Mouse (Mus musculus) gastrocnemius, postnatal 4 days (tissue): ENCODE data around the gene Crlf3. TPM values are rescaled to one million over a fixed set of nuclear protein-coding genes. Genes with fewer than 3 reads are reported as not detected.

ENCODE experiments used
- DNase-seq, 2 experiments: peaks; one replicate each; pipeline ENCODE4 v3.0.0; 2021 to 2022; ENCODE audit warnings: low spot score in 2 of 2, mixed read lengths in 2 of 2
- long read RNA-seq, 2 experiments: library from polyadenylated mRNA; stranded (forward); transcript quantifications; one replicate each; pipeline ENCODE4 v2.0.0; 2021
- total RNA-seq, 2 experiments: library from RNA; stranded (reverse); gene quantifications; 2 replicates each; pipeline ENCODE4 v1.2.3; 2021

The Crlf3 gene
- 10 to 100 TPM; 22.4 to 26.0 TPM for total RNA-seq
- long read RNA-seq, experiment 1, transcript Crlf3-201 (8 exons, 2,396 nt) = major isoform, 15 of 21 reads
- long read RNA-seq, experiment 1, partial matches to known transcripts = 0 of 21 reads
- long read RNA-seq, experiment 1, other reads (novel, unspliced or antisense) = 3 of 21 reads
- long read RNA-seq, experiment 2, transcript Crlf3-201 (8 exons, 2,396 nt) = major isoform, 22 of 33 reads
- long read RNA-seq, experiment 2, partial matches to known transcripts = 2 of 33 reads
- long read RNA-seq, experiment 2, other reads (novel, unspliced or antisense) = 8 of 33 reads

DNA sequence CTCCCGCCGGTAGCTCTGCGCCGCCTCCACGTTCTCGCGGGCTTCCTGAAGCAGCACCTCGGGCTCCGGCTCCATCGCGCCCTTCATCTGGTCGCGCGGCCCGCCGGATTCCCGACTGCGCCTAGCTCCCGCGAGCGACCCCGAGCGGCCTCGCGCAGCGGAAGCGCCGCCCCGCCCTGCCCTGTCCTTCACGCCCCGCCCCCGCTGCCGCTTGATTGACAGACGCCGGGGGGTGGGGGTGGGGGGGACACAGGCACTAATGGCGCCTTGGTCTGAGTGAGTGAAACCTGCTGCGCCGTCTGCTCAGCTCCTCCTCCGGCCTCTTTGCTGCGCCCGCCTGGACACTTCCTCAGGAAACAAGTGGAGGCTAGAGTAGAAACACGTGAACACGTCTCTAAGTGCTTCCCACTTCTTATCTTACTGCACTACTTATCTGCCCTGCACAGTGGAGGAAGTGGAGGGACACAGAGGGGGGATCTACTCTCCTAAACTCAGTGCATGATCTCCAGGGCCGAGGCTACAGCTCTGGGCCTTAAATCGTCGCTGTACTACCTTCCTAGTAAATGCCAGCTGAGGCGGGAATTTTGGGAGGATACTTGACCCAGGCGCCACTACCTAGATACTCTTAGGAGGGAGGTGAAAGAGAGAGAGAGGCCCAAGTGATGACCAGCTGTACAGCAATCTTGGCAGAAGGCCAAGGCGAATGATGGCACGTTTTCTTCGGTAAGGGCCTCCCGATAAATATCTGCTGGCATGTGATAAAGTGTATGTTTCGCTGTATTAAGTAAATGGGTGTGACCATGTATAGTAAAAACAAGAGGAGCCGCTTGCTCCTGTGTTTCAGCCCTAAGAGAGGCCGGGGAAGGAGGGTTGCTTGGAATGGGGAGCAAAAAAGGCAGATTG lies at the start of gene Crlf3:
Crlf3 (minus strand) TSS at position 166 of the 903 bp plus-strand sequence.
- DNase-seq = peak; percentile 93 to 95

- DNase-seq = no peak
Observed at GRCm38 (mm10) chr11:80116411-80116810, 35.6 kb upstream of the Crlf3 start.

GRCm38 (mm10) chr11:80104407-80104806 lies 23.6 kb upstream of the Crlf3 start:
- no peak for DNase-seq

- no peak for DNase-seq
Observed at GRCm38 (mm10) chr11:80101298-80101697, 20.5 kb upstream of the Crlf3 start.

GRCm38 (mm10) chr11:80098444-80099056 lies 17.8 kb upstream of the Crlf3 start:
- no peak for DNase-seq

DNA sequence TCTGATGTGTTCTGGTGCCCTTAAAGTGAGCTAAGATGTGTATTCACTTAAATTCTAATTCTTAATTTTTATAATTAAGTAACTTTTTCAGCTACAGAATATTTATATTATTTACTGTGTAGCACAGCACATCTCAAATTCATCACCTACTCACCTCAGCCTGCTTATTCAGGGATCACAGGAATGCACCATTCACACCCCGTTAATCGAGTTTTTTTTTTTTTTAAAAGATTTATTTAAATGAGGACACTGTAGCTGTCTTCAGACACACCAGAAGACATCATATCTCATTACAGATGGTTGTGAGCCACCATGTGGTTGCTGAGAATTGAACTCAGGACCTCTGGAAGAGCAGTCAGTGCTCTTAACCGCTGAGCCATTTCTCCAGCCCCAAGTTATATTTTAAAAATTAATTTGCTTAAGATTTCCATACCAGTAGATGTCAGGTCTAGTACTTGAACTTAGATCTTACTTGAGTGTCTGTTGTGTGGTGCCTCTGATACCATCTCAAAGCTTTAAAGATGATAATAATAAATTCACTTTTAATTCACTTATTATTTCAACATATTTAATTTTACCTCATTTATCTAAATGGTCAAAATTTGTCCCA lies 9.9 kb upstream of the Crlf3 start:
- DNase-seq = no peak

GRCm38 (mm10) chr11:80089817-80090214 lies 9.0 kb upstream of the Crlf3 start:
- DNase-seq = no peak

DNA sequence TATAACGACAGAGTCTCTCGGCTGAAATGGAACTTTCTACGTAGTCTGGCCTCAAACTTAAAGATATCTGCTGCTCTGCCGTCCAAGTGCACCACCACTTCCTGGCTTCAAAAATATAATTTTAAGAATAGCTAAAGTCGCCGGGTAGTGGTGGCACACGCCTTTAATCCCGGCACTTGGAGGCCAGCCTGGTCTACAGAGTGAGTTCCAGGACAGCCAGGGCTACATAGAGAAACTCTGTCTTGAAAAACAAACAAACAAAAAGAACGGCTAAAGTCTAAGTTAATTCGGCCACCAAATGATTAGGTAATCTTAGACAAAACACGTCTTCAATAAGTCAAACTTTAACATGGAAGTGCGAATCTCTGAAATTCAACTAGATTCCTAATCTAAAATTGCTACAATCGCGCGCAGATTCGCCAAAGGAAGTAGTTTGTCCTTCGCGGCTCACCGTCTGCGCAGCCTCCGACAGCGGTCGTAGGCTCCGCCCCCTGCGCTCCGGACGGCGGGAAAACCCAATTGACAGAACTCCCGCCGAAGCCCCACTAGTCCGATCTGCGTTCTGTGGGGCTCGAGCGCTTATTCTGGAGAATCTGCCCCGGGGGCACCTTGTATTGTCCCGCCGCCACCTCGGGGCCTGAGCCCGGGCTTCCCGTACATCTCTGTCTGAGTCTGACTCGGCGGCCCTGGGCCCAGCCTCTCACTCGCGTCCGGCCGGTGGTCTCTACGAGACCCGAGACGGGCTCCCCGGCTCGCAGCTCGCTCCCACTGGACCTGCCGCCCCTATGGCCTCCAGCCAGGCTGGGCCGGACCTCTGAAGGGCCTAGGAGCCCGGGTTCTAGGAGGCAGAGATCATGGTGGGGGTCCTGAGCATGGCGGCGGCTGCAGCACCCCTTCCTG lies 8.4 kb upstream of the Crlf3 start, which contains the start of gene Atad5:
Atad5 (plus strand) TSS at position 484 of the 900 bp plus-strand sequence.
- peak; percentile 89 to 95 for DNase-seq

DNA sequence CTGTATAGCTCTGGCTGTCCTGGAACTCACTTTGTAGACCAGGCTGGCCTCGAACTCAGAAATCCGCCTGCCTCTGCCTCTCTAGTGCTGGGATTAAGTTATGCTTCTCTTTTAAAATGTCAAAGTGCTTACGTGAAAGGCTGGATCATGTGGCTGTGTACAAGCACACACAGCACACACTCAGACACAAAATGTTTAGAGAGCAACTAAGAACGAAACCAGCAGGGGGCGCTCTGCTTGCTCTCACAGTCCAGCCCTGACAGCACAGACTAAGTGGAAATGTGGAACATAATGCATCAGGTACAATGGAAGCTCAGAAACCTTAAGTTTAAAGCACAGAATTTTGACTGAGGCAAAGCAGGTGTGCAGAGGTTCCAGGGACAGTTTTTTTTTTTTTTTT lies 6.1 kb upstream of the Crlf3 start:
- peak; percentile 45 to 80 for DNase-seq

GRCm38 (mm10) chr11:80085356-80086055 lies 4.7 kb upstream of the Crlf3 start:
- no peak for DNase-seq

GRCm38 (mm10) chr11:80081786-80082319 lies 1.1 kb upstream of the Crlf3 start:
- DNase-seq = no peak

- DNase-seq = peak; percentile 20 to 40
Observed at GRCm38 (mm10) chr11:80080381-80080825, 388 bp downstream of the Crlf3 start.

DNA sequence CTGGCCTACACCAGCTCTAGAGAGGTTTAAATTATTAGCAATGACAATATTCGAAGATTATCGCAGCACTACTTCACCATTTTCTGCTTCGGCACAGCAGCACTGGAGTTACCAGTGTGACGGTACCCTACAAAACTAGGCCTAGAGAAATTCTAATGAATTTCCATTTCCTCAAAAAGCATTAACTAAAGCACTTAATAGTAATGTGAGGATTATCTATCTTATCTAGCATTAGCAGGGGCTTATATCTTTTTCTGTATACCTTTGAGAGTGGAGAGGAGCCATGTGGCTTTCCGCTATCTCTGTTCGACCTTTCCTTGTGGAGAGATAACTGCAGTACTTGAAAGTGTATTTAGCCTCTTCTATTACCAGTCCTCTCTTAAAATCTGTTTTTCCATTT lies 1.0 kb downstream of the Crlf3 start:
- DNase-seq = no peak

- DNase-seq = no peak
Observed at GRCm38 (mm10) chr11:80078831-80079230, 2.0 kb downstream of the Crlf3 start.

GRCm38 (mm10) chr11:80077784-80078545 lies 2.8 kb downstream of the Crlf3 start:
- DNase-seq = no peak

DNA sequence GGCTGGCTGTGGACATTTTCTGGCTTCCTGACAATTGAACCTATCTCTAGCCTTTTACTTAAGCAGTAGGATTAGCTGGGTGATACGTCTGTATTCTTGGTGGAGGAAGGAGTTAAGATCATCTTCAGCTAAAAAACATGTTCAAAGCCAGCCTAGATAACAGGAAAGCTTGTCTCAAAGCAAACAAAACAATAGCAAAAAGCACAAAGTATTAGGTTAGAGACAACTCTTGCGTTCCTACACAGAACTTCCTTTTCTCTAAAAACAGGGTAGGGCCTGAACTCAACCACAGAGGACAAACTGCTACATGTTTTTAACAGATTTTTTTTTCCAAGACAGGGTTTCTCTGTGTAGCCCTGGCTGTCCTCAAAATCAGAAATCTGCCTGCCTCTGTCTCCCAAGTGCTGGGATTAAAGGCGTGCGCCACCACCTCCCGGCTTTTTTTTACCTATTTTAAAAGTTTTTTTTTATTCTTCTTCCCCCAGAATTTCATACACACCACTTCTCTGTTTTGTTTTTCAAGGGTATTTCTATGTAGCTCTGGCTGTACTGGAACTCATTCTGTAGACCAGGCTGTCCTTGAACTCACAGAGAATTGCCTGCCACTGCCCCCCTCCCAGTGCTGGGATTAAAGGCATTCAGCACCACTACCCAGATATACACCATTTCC lies 5.0 kb downstream of the Crlf3 start:
- DNase-seq = no peak

DNA sequence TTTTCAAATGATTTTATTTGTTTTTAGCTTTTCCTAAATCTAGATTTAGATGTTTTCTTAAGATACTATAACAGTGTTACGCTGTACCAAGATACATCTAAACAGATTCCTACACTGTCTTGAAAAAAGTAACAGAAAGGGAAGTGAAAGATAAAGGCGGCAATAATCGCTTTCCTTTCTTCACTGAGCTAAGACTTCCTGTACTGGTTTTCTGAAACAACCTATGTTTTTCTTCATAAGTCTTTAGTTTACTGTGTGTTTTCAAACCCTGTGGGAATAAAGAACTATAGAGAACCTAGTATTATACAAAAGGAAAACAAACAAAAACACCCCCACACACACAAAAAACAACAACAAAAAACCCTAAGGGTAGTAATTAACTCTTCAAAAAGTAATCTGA lies 8.4 kb downstream of the Crlf3 start:
- no peak for DNase-seq

DNA sequence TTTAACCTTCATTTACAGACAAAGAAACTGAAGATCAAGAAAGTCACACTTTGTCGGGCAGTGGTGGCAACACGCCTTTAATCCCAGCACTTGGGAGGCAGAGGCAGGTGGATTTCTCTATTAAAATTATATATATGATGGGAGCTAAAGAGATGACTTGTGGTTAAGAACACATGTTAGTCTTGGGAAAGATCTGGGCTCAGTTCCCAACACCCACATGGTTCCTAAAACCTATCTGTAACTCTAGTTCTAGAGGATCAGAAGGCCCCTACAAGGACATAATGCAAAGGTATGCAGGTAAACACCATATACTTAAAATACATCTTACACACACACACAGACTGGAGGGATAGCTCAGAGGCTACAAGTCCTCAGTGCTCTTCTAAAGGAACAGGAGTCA lies 9.8 kb downstream of the Crlf3 start:
- DNase-seq = no peak
